Mouse (Mus musculus) splenic B cell, adult 2 months (primary cell): ENCODE data around the gene Gngt2.
"Not testable (repeated sequence)": the region's sequence is repeated elsewhere in the genome, so short reads cannot be mapped to it uniquely, and the experiment has no call there.

Experiments
- DNase-seq: peaks from one replicate; pipeline ENCODE4 v3.0.0-alpha.2; 2011; ENCODE audit warnings: low read depth, low spot score
- H3K27me3 ChIP-seq: 2 replicates; pipeline ENCODE4 v1.6.1; 2012; ENCODE audit warnings: mild to moderate bottlenecking, low read length, moderate library complexity, mixed read lengths; ENCODE audit not compliant: control insufficient read depth, poor library complexity, insufficient read depth, severe bottlenecking
- H3K36me3 ChIP-seq: 2 replicates; pipeline ENCODE4 v1.6.1; 2012; ENCODE audit warnings: mild to moderate bottlenecking, low read length, moderate library complexity, mixed read lengths; ENCODE audit not compliant: control insufficient read depth, poor library complexity, insufficient read depth, severe bottlenecking

Gene Gngt2

GRCm38 (mm10) chr11:95875804-95876203, 38.8 kb downstream of the Gngt2 start:
- peak; percentile 43 for DNase-seq
- Histone ChIP-seq H3K36me3 (no peaks in the 10 kb centered on the region), H3K27me3 (no peaks in the 10 kb centered on the region)

GRCm38 (mm10) chr11:95876296-95876695, 39.3 kb downstream of the Gngt2 start:
- Histone ChIP-seq H3K36me3 (no peaks in the 10 kb centered on the region), H3K27me3 (no peaks in the 10 kb centered on the region)
- DNase-seq, result peak; percentile 74

GRCm38 (mm10) chr11:95879861-95880260, 42.8 kb downstream of the Gngt2 start:
- H3K36me3 ChIP-seq, DNase-seq, H3K27me3 ChIP-seq: not testable (repeated sequence)

DNA sequence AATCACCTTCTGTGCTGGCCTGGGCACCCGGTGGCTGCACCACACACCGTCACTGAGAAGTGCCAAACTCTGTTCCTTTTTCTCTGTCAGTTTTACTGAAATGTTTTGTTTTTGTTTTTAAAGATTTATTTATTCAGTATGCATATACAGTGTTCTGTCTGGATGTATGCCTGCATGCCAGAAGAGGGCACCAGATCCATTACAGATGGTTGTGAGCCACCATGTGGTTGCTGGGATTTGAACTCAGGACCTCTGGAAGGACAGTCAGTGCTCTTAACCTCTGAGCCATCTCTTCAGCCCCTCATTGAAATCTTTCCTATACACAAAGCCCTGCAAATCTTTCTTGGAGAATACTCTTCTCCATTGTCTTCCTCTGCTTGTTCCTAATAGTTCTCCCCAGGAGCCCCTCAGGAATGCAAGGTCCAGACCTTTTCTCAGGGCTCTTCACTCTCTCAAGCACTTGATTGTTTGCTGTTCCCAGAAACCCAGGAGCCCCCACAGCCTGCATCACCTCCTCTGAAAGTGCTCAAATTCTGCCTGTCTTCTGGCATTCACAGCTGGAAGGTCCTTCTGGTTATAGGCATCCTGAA, 53.5 kb downstream of the Gngt2 start:
- Histone ChIP-seq H3K36me3 (no peaks in the 10 kb centered on the region), H3K27me3 (no peaks in the 10 kb centered on the region)
- no peak for DNase-seq
